Mouse (Mus musculus) small intestine, adult 2 months (tissue): ENCODE results near the gene Zfp74. TPM values are rescaled to one million over a fixed set of nuclear protein-coding genes. Genes with fewer than 3 reads are reported as not detected.

ENCODE experiments used
- H3K27ac ChIP-seq: fragments of 200-500 bp; 2 replicates; pipeline ENCODE4 v1.5.1; 2012; ENCODE audit warnings: low read depth, low read length, control low read depth, inconsistent platforms; ENCODE audit not compliant: insufficient read depth
- H3K27me3 ChIP-seq: fragments of 200-500 bp; 2 replicates; pipeline ENCODE4 v1.6.1; 2012; ENCODE audit warnings: mild to moderate bottlenecking, moderate library complexity, low read length, inconsistent platforms; ENCODE audit not compliant: control insufficient read depth, insufficient read depth
- H3K36me3 ChIP-seq: fragments of 200-500 bp; 2 replicates; pipeline ENCODE4 v1.6.1; 2012; ENCODE audit warnings: mild to moderate bottlenecking, low read length, control low read depth, inconsistent platforms; ENCODE audit not compliant: control insufficient read depth, insufficient read depth
- H3K4me1 ChIP-seq: fragments of 200-500 bp; 2 replicates; pipeline ENCODE4 v1.6.1; 2012; ENCODE audit warnings: low read length, inconsistent platforms, mixed read lengths; ENCODE audit not compliant: control insufficient read depth, insufficient read depth, insufficient read length
- H3K4me3 ChIP-seq: fragments of 200-500 bp; 2 replicates; pipeline ENCODE4 v1.5.1; 2012; ENCODE audit warnings: low read depth, mild to moderate bottlenecking, control low read depth, inconsistent platforms, low read length, moderate library complexity
- CTCF ChIP-seq: fragments of 200-500 bp; IDR thresholded peaks from 2 replicates; pipeline ENCODE4 v1.5.1; 2012; ENCODE audit warnings: low read depth, mild to moderate bottlenecking, control low read depth, inconsistent platforms, low read length, moderate library complexity, mixed read lengths; ENCODE audit not compliant: insufficient replicate concordance, insufficient read length; ENCODE audit errors: extremely low read depth
- POLR2A ChIP-seq: fragments of 200-500 bp; IDR thresholded peaks from 2 replicates; pipeline ENCODE4 v1.6.1; 2012; ENCODE audit warnings: low read depth, mild to moderate bottlenecking, control low read depth, inconsistent platforms, low read length, moderate library complexity
- WGBS: fragments of 180-500 bp; shearing (Covaris S2); methylation state at CpG from one replicate; pipeline ENCODE4 v1.1.7; 2018; 5-methylcytosine and 5-hydroxymethylcytosine counted together
- polyA plus RNA-seq: library from polyadenylated mRNA; depleted of rRNA; stranded (reverse); fragments of >200 nt; gene quantifications from 2 replicates; pipeline ENCODE4 v1.2.3, GENCODE M21; 2012; rRNA removed

The Zfp74 gene
- 0.38 and 2.7 TPM in 2 replicates for polyA plus RNA-seq

DNA sequence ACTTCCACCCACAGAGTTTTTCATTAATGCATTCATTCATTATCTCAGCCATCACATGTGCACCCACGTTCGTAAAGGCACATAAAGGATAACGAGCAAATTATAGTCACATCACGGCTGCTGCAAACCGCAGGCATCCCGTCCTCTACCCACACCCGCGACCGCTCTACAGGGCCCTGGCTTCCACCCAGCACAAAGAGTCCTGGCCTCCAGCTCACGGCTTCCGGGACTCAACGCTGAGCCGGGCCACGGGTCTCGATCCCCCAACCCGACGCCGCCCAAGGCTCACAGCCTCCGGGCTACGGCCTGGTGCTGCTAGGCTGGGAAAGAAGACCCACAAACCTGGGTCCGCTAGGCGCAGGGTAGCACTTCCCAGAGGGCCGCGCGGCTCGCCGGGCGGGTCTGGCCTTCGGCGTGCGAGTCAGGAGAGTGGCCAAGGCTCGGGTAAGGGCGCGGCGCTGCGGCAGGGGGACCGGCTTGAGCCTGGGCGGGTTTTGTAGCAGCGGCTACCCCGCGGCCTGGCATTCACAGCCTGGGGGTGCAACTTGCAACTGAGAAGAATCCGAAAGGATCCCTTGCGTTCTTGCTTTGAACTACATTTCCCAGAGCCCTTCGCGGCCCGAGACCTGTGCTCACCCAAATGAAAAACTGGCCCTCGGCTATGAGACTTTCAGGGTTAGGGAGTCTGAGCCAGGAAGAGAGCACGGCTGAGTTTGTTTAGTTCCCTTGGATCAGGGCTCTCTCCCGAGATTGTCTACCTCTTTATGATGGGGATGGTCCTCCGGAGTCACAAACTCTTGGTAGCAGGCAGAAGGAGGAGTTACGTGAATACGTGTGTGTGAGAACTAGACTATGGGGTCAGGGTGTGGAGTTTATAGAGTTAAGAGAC is at the start of gene Zfp74:
TSS of gene Zfp74 (minus strand) at position 577 of the 889 bp plus-strand sequence.
- no peaks in the 10 kb centered on the region for H3K4me1 ChIP-seq
- WGBS: under 1% methylated on average over 52 of the region's 52 CpGs
- H3K27me3 ChIP-seq: no peaks in the 10 kb centered on the region
- peak within 1 kb of the TSS; percentile 78 for H3K4me3 ChIP-seq
- TF ChIP-seq CTCF (no peak), POLR2A (no peak)
- H3K27ac ChIP-seq: peak within 1 kb of the TSS; percentile 56
- no peaks in the 10 kb centered on the region; the same call in 1 of the 2 replicates for H3K36me3 ChIP-seq

DNA sequence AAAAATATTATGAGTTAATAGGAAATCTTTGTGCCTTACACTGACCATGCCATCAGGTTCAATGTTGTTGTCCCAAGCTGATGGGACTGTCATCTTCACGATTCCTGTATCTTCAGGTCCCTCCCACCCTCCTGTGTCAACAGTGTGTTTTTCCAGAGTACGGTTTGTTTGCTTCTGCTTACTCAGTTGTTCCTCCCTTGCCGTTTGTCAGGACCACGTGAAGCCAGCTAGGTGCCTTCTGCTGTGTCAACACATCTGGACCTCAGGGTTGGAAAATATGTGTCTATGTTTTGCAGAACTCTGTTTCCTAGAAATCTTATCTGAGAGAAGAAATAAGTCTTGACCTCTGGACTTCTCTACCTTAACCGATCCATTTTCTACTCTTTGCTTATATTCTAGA is 46.7 kb upstream of the Zfp74 start:
- Histone ChIP-seq H3K36me3 (peaks cover 29% of the 10 kb centered on the region), H3K4me1 (no peaks in the 10 kb centered on the region), H3K4me3 (no peak overlapping the region), H3K27ac (no peak overlapping the region), H3K27me3 (no peaks in the 10 kb centered on the region)
- TF ChIP-seq CTCF (no peak), POLR2A (no peak)
- 38% methylated on average over 5 of the region's 5 CpGs for WGBS

DNA sequence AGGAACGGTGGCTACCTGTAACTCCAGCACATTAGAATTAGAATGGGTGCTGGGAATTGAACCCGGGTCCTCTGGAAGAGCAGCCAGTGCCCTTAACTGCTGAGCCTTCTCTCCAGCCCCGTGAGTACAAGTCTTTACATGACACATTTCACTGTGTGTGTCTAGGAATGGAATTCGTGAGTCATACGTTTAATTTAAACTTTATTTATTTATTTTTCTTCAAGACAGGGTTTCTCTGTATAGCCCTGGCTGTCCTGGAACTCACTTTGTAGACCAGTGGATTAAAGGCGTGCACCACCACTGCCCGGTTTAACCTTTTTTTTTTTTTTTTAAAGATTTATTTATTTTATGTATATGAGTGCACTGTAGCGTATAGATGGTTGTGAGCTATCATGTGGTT is 41.2 kb upstream of the Zfp74 start:
- Histone ChIP-seq H3K36me3 (peaks cover 32% of the 10 kb centered on the region), H3K4me1 (no peaks in the 10 kb centered on the region), H3K27me3 (no peaks in the 10 kb centered on the region), H3K4me3 (no peak overlapping the region), H3K27ac (no peak overlapping the region)
- TF ChIP-seq POLR2A (no peak), CTCF (no peak)
- WGBS: 88% methylated on average over 8 of the region's 8 CpGs

DNA sequence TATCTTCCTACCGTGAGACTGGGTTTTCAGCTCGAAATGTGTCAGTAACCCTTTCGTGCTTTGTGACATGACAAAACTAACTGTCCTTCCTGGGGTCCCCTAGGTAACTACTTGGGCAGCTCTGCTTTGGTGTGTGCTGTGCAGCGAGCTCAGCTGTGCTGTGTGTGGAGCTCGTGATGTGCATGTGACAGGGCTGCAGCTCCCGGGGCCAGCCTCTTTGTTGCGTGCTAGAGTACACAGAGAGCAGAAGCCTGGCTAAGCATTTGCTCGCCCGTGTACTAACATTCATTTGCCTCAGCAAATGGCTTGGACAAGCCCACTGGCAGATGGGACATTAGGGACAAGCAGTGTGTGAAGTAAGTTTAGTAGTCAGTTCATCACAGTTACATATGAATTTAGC is 39.5 kb upstream of the Zfp74 start:
- WGBS: 97% methylated on average over 9 of the region's 9 CpGs
- H3K4me1 ChIP-seq: peaks cover 4% of the 10 kb centered on the region; the same call in 1 of the 2 replicates
- H3K36me3 ChIP-seq: peaks cover 27% of the 10 kb centered on the region
- H3K27ac ChIP-seq: no peak overlapping the region
- TF ChIP-seq POLR2A (no peak), CTCF (no peak)
- no peaks in the 10 kb centered on the region for H3K27me3 ChIP-seq
- H3K4me3 ChIP-seq: no peak overlapping the region

DNA sequence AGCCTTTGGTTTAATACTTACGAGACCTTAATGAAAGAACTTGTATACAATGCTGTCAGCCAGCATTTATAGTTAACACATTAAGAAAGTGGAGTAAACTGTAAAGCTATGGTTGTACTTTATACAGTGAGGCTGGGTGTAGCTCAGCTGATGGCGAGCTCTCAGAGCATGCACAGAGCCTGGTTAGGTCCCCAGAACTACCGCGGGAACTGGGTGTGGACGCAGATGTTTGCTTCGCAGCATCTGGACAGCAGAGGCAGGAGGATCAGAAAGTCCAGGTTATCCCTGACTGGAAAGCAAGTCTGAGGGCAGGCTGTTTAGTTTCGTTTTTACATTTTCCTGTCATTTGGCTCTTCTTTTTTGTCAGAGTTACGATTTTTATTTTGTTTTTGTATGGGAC is 38.8 kb upstream of the Zfp74 start:
- Histone ChIP-seq H3K4me1 (peaks cover 4% of the 10 kb centered on the region; the same call in 1 of the 2 replicates), H3K27ac (no peak overlapping the region), H3K4me3 (no peak overlapping the region), H3K36me3 (peaks cover 25% of the 10 kb centered on the region), H3K27me3 (no peaks in the 10 kb centered on the region)
- WGBS: 92% methylated on average over 8 of the region's 8 CpGs
- TF ChIP-seq POLR2A: no peak
- TF ChIP-seq CTCF: no peak

DNA sequence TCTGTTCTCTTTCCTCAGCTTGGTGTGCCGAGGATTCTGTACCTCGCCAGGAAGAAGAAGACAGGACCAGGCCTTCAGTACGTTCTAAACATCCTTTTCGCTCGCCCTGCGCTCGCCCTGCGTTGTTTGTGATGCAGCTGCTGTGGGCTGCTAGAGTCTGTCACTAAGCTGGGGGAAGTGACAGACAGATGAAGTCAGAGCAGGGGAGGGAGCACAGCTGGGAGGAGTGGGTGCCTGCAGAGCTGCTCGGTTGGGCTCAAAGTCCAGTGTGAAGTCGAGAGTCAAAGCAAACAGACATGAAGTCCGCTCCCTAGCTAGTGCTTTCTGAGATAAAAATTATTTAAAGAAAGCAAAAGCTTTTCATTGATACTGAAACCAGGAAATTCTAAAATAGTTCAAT is 35.1 kb upstream of the Zfp74 start:
- peak overlapping the region; percentile 17 for H3K4me3 ChIP-seq
- no peak for TF ChIP-seq CTCF
- TF ChIP-seq POLR2A: no peak
- WGBS: 33% methylated on average over 11 of the region's 11 CpGs
- H3K27me3 ChIP-seq: no peaks in the 10 kb centered on the region
- peaks cover 4% of the 10 kb centered on the region; the same call in 1 of the 2 replicates for H3K4me1 ChIP-seq
- H3K36me3 ChIP-seq: peaks cover 22% of the 10 kb centered on the region
- peak overlapping the region; percentile 26 for H3K27ac ChIP-seq

DNA sequence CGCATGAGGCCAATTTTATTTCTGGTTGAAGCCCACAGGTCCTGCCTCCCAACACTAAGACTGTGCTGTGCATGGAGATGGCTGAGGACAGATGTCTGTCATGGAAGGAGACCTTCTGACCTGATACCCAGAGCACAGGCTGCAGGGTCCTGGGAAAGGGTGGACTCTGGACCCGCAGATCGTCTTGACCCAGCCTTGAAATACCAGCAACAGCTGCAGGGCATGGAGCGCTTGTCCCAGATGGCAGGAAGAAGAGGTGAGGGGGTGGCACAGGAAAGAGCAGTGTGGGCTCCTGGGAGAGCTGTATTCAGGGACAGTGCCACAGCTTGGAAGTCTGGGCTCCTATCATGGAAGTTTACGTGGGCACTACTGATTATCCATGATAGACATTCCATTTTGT is 33.7 kb upstream of the Zfp74 start:
- Histone ChIP-seq H3K27me3 (no peaks in the 10 kb centered on the region), H3K4me3 (no peak overlapping the region), H3K36me3 (peaks cover 17% of the 10 kb centered on the region), H3K27ac (no peak overlapping the region), H3K4me1 (peaks cover 8% of the 10 kb centered on the region)
- WGBS: 79% methylated on average over 5 of the region's 5 CpGs
- no peak for TF ChIP-seq CTCF
